Mouse (Mus musculus) heart, adult 2 months (tissue): Measurements from ENCODE around the gene Cpne2.

Experiments
- CTCF ChIP-seq: fragments of 200-600 bp; IDR thresholded peaks from 2 replicates; pipeline ENCODE4 v1.8.1; 2022; ENCODE audit warnings: antibody characterized with exemption, mild to moderate bottlenecking, moderate library complexity
- EP300 ChIP-seq: fragments of 200-500 bp; IDR thresholded peaks from 2 replicates; pipeline ENCODE4 v1.6.1; 2011; ENCODE audit warnings: low read depth, low read length, control low read depth; ENCODE audit not compliant: insufficient read depth
- POLR2A ChIP-seq: fragments of 200-500 bp; IDR thresholded peaks from 2 replicates; pipeline ENCODE4 v1.6.1; 2011; ENCODE audit warnings: mild to moderate bottlenecking, low read depth, low read length, control low read depth; ENCODE audit not compliant: insufficient read depth

DNA sequence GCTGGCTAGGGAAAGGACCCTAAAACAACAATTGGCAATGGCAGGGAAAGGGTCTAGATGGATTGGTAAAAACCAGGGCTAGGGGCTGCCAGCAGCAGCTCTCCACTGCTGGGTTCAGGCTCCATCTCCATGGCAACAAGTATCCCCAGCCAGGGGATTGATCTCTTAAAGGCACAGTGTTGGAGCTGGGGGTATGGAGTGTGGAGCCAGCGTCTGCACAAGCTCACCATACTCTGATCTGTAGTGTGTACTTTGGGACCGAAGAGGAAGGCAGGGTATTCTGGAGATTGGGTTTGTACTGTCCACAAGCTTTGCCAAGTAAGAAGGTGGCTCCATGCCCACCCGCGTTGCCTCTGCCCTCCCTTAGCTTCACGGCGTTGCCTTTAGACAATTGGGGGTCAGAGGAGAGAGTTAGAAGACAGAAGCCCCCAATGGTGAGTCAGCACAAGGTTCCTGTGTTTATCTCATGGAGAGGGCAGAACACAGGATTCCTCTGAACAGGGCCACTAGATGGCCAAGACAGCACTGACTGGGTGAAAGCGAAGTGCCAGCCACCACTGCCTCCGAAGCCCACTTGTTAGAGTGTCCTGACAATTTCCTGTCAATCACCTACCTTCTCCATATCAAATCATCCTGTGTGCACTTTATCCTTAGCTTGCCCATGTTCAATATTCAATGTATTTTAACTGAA is 34.5 kb downstream of the Cpne2 start:
- TF ChIP-seq CTCF, result no peak
- TF ChIP-seq POLR2A, result no peak
- TF ChIP-seq EP300, result no peak
